Mouse (Mus musculus): ENCODE data around the gene Car6. TPM values are rescaled to one million over a fixed set of nuclear protein-coding genes. Genes with fewer than 3 reads are reported as not detected.

Gene Car6
- total RNA-seq, 2 experiments from 2014 or later, result not detected

- DNase-seq, result no peak
- intact Hi-C loops (cut with DNase I), result no loop called here
Observed at GRCm38 (mm10) chr4:150140346-150140745, 60.8 kb downstream of the Car6 start.

GRCm38 (mm10) chr4:150139090-150139489 lies 62.0 kb downstream of the Car6 start:
- DNase-seq, result no peak
- intact Hi-C loops (cut with DNase I), result loop anchor here (5.0 kb wide), 1 partner anchor 78 kb away; no protein-coding TSS in a partner anchor

- intact Hi-C loops (cut with DNase I), result loop anchor here (5.0 kb wide), 1 partner anchor 79 kb away; no protein-coding TSS in a partner anchor
- no peak for DNase-seq
Observed at GRCm38 (mm10) chr4:150138084-150138543, 63.0 kb downstream of the Car6 start.

GRCm38 (mm10) chr4:150137368-150138083 lies 63.6 kb downstream of the Car6 start:
- intact Hi-C loops (cut with DNase I), result loop anchor here (5.0 kb wide), 1 partner anchor 80 kb away; no protein-coding TSS in a partner anchor
- no peak for DNase-seq

Other genes starting within 250 kb of the Car6 start
- 10 to 100 TPM; 35.1 to 37.7 TPM for gene Spsb1, start 246.3 kb downstream of the Car6 start, total RNA-seq (2021)
- gene H6pd, start 192.3 kb downstream of the Car6 start, total RNA-seq (2021), result 10 to 100 TPM; 45.0 to 45.7 TPM
- gene Gpr157, start 114.0 kb downstream of the Car6 start, total RNA-seq (2021), result 10 to 100 TPM; 26.7 to 41.1 TPM
- under 1 TPM; 0.11 TPM for gene Slc2a5, start 82.0 kb downstream of the Car6 start, total RNA-seq (2021)
- gene Slc2a7, start 52.4 kb downstream of the Car6 start, total RNA-seq (2021), result not detected
- gene Eno1, start 35.4 kb upstream of the Car6 start, total RNA-seq (2021), result 100 to 1,000 TPM; 106 to 108 TPM
- 10 to 100 TPM; 51.5 to 52.0 TPM for gene Rere, start 80.3 kb upstream of the Car6 start, total RNA-seq (2021)